Mouse (Mus musculus) liver, embryonic 12.5 days (tissue): ENCODE results near the gene Gpr155. TPM values are rescaled to one million over a fixed set of nuclear protein-coding genes. Genes with fewer than 3 reads are reported as not detected.

ENCODE experiments used
- ATAC-seq: fragments of 200-750 bp; cut with Nextera tagmentation; 2 replicates; pipeline ENCODE4 v1.8.0; 2017; ENCODE audit warnings: moderate number of reproducible peaks, mild to moderate bottlenecking, moderate library complexity
- H3K27ac ChIP-seq: fragments of 300-500 bp; sonication (generic); 2 replicates; pipeline ENCODE4 v1.5.1; 2016; ENCODE audit warnings: mild to moderate bottlenecking
- H3K27me3 ChIP-seq: fragments of 300-500 bp; sonication (generic); replicated peaks from 2 replicates; pipeline ENCODE4 v1.6.1; 2016; ENCODE audit warnings: mild to moderate bottlenecking, moderate library complexity
- H3K36me3 ChIP-seq: fragments of 300-500 bp; sonication (generic); 2 replicates; pipeline ENCODE4 v1.6.1; 2016; ENCODE audit warnings: mild to moderate bottlenecking, moderate library complexity
- H3K4me1 ChIP-seq: fragments of 300-500 bp; sonication (generic); 2 replicates; pipeline ENCODE4 v1.6.1; 2016
- H3K4me2 ChIP-seq: fragments of 300-500 bp; sonication (generic); 2 replicates; pipeline ENCODE4 v1.6.1; 2016; ENCODE audit warnings: mild to moderate bottlenecking, moderate library complexity
- H3K4me3 ChIP-seq: fragments of 300-500 bp; sonication (generic); 2 replicates; pipeline ENCODE4 v1.5.1; 2016; ENCODE audit warnings: mild to moderate bottlenecking, moderate library complexity
- H3K9ac ChIP-seq: fragments of 300-500 bp; sonication (generic); 2 replicates; pipeline ENCODE4 v1.6.1; 2016; ENCODE audit warnings: mild to moderate bottlenecking, moderate library complexity
- H3K9me3 ChIP-seq: fragments of 300-500 bp; sonication (generic); replicated peaks from 2 replicates; pipeline ENCODE4 v1.6.1; 2016; ENCODE audit warnings: mild to moderate bottlenecking, moderate library complexity
- WGBS: fragments of 180-500 bp; shearing (Covaris S2); methylation state at CpG from one replicate; pipeline ENCODE4 v1.1.7; 2016; ENCODE audit not compliant: insufficient replicate concordance; 5-methylcytosine and 5-hydroxymethylcytosine counted together
- polyA plus RNA-seq: library from polyadenylated mRNA; unstranded; fragments of >200 nt; fragmentation: Nextera tagmentation; extraction: Ambion mirVana; gene quantifications from 2 replicates; pipeline ENCODE4 v1.2.1, GENCODE M21; 2016

Gpr155 gene
- polyA plus RNA-seq, 1 experiment from 2014 or later: 9.2 TPM

GRCm38 (mm10) chr2:73313117-73313501 is 73.3 kb downstream of the Gpr155 start:
- peaks cover 39% of the 10 kb centered on the region for H3K36me3 ChIP-seq
- peak overlapping the region; percentile 96 for H3K4me3 ChIP-seq
- no peaks in the 10 kb centered on the region for H3K27me3 ChIP-seq
- peaks cover 28% of the 10 kb centered on the region for H3K4me1 ChIP-seq
- H3K4me2 ChIP-seq: peak overlapping the region; percentile 78
- ATAC-seq: peak; percentile 44
- H3K27ac ChIP-seq: peak overlapping the region; percentile 96
- 14% methylated on average over 14 of the region's 14 CpGs for WGBS
- no peaks in the 10 kb centered on the region for H3K9me3 ChIP-seq
- H3K9ac ChIP-seq: peak overlapping the region; percentile 91

GRCm38 (mm10) chr2:73312152-73313116 is 73.9 kb downstream of the Gpr155 start, which contains the start of the genes Scrn3 and Cir1:
Gene Scrn3 (plus strand): TSS chr2:73312601.
Gene Cir1 (minus strand): TSS chr2:73312701.
- Histone ChIP-seq H3K4me3 (peak within 1 kb of the TSS; percentile 96), H3K36me3 (peaks cover 39% of the 10 kb centered on the region), H3K4me2 (peak within 1 kb of the TSS; percentile 78), H3K27me3 (no peaks in the 10 kb centered on the region), H3K27ac (peak within 1 kb of the TSS; percentile 96), H3K9ac (peak within 1 kb of the TSS; percentile 91), H3K9me3 (no peaks in the 10 kb centered on the region), H3K4me1 (peaks cover 28% of the 10 kb centered on the region)
- ATAC-seq: peak; percentile 94
- under 1% methylated on average over 64 of the region's 64 CpGs for WGBS

- no peak overlapping the region for H3K4me3 ChIP-seq
- peaks cover 90% of the 10 kb centered on the region for H3K36me3 ChIP-seq
- no peak overlapping the region for H3K9ac ChIP-seq
- WGBS: 87% methylated on average over 7 of the region's 7 CpGs
- no peaks in the 10 kb centered on the region for H3K9me3 ChIP-seq
- no peak for ATAC-seq
- H3K27me3 ChIP-seq: no peaks in the 10 kb centered on the region
- H3K4me1 ChIP-seq: peaks cover 30% of the 10 kb centered on the region
- no peak overlapping the region for H3K27ac ChIP-seq
- H3K4me2 ChIP-seq: no peak overlapping the region
Observed at GRCm38 (mm10) chr2:73306006-73306405, 80.4 kb downstream of the Gpr155 start.

- WGBS: 91% methylated on average over 5 of the region's 5 CpGs
- ATAC-seq: no peak
- Histone ChIP-seq H3K4me1 (peaks cover 30% of the 10 kb centered on the region), H3K9me3 (no peaks in the 10 kb centered on the region), H3K4me3 (no peak overlapping the region), H3K27me3 (no peaks in the 10 kb centered on the region), H3K27ac (no peak overlapping the region), H3K36me3 (peaks cover 86% of the 10 kb centered on the region), H3K9ac (no peak overlapping the region), H3K4me2 (no peak overlapping the region)
Observed at GRCm38 (mm10) chr2:73304506-73304905, 81.9 kb downstream of the Gpr155 start.

- no peaks in the 10 kb centered on the region for H3K9me3 ChIP-seq
- WGBS: 69% methylated on average over 9 of the region's 9 CpGs
- H3K27ac ChIP-seq: peak overlapping the region; percentile 87
- H3K9ac ChIP-seq: peak overlapping the region; percentile 15; the same call in 1 of the 2 replicates
- no peak overlapping the region for H3K4me3 ChIP-seq
- peaks cover 44% of the 10 kb centered on the region for H3K4me1 ChIP-seq
- H3K27me3 ChIP-seq: no peaks in the 10 kb centered on the region
- H3K4me2 ChIP-seq: 0 out of 2 replicates have a peak overlapping the region, but pooled peaks have one; percentile 51
- peaks cover 84% of the 10 kb centered on the region for H3K36me3 ChIP-seq
- ATAC-seq: no peak
Observed at GRCm38 (mm10) chr2:73302722-73303121, 83.7 kb downstream of the Gpr155 start.

- 18% methylated on average over 1 of the region's 1 CpGs for WGBS
- H3K36me3 ChIP-seq: peaks cover 82% of the 10 kb centered on the region
Observed at GRCm38 (mm10) chr2:73301979-73302378, 84.4 kb downstream of the Gpr155 start.

GRCm38 (mm10) chr2:73298841-73299240 is 87.5 kb downstream of the Gpr155 start:
- Histone ChIP-seq H3K27ac (no peak overlapping the region), H3K4me3 (no peak overlapping the region), H3K36me3 (peaks cover 76% of the 10 kb centered on the region), H3K4me1 (peaks cover 60% of the 10 kb centered on the region), H3K4me2 (no peak overlapping the region), H3K9ac (no peak overlapping the region), H3K9me3 (no peaks in the 10 kb centered on the region), H3K27me3 (no peaks in the 10 kb centered on the region)
- no peak for ATAC-seq
- WGBS: 77% methylated on average over 3 of the region's 3 CpGs

More at GRCm38 (mm10) chr2:73301979-73302378, 84.4 kb downstream of the Gpr155 start:
- Histone ChIP-seq H3K4me2 (peak overlapping the region; percentile 51), H3K27ac (peak overlapping the region; percentile 87), H3K9me3 (no peaks in the 10 kb centered on the region), H3K4me1 (peaks cover 46% of the 10 kb centered on the region), H3K27me3 (no peaks in the 10 kb centered on the region), H3K4me3 (no peak overlapping the region), H3K9ac (peak overlapping the region; percentile 15; the same call in 1 of the 2 replicates)
- ATAC-seq: peak; percentile 94

GRCm38 (mm10) chr2:73298154-73298553 is 88.2 kb downstream of the Gpr155 start:
- Histone ChIP-seq H3K9ac (no peak overlapping the region), H3K27me3 (no peaks in the 10 kb centered on the region), H3K36me3 (peaks cover 76% of the 10 kb centered on the region), H3K4me3 (no peak overlapping the region), H3K27ac (peak overlapping the region; percentile 24; the same call in 1 of the 2 replicates), H3K4me2 (no peak overlapping the region), H3K9me3 (no peaks in the 10 kb centered on the region), H3K4me1 (peaks cover 56% of the 10 kb centered on the region)
- 69% methylated on average over 7 of the region's 7 CpGs for WGBS
- peak; percentile 49 for ATAC-seq

- Histone ChIP-seq H3K27me3 (no peaks in the 10 kb centered on the region), H3K4me2 (no peak overlapping the region), H3K9ac (no peak overlapping the region), H3K27ac (0 out of 2 replicates have a peak overlapping the region, but pooled peaks have one; percentile 48), H3K4me3 (no peak overlapping the region), H3K9me3 (no peaks in the 10 kb centered on the region), H3K4me1 (peaks cover 30% of the 10 kb centered on the region), H3K36me3 (peaks cover 79% of the 10 kb centered on the region)
- peak; percentile 59 for ATAC-seq
- 53% methylated on average over 7 of the region's 7 CpGs for WGBS
Observed at GRCm38 (mm10) chr2:73295023-73295422, 91.3 kb downstream of the Gpr155 start.

Other genes starting within 250 kb of the Gpr155 start
- 72.7 and 77.3 TPM in 2 replicates for gene Ola1, start 167.6 kb downstream of the Gpr155 start, polyA plus RNA-seq
- not detected in 2 replicates for gene Sp9, start 114.6 kb downstream of the Gpr155 start, polyA plus RNA-seq
- 27.1 and 28.3 TPM in 2 replicates for gene Scrn3, start 74.0 kb downstream of the Gpr155 start, polyA plus RNA-seq
- 17.4 and 19.1 TPM in 2 replicates for gene Cir1, start 73.9 kb downstream of the Gpr155 start, polyA plus RNA-seq
- gene Wipf1, start 143.2 kb upstream of the Gpr155 start, polyA plus RNA-seq: 5.7 and 6.1 TPM in 2 replicates
- gene Chrna1, start 193.8 kb upstream of the Gpr155 start, polyA plus RNA-seq: 0.29 and 0.50 TPM in 2 replicates